ENCODE assay signal across 16 mouse cellular contexts in genomic region chr15:23408256-23408655, GRCm38 (mm10).
"Had no signal": no experiment of that assay in that cellular context is flagged by ENCODE, and none has a peak within 500 bp of the region (broad histone marks: within the 10 kb centered on the region; RNA-seq: fewer than 3 reads in every experiment).

No protein-coding gene starts in this region.

- DNase-seq: heart, postnatal 10 days; heart, postnatal 14 days; heart, postnatal 36 days; heart, postnatal 4 days; kidney, adult 11 months; kidney, adult 18-20 months; kidney, adult 2 months; kidney, adult 8-10 months; kidney, adult 9 months; kidney, postnatal 10 days; kidney, postnatal 14 days; kidney, postnatal 25 days; kidney, postnatal 36 days; kidney, postnatal 4 days; layer of hippocampus, adult 9-11 months; layer of hippocampus, postnatal 36 days had no signal
